Mouse (Mus musculus) forebrain, embryonic 13.5 days (tissue): ENCODE measurements around the gene Kcnh2. TPM values are rescaled to one million over a fixed set of nuclear protein-coding genes. Genes with fewer than 3 reads are reported as not detected.

ENCODE experiments used
- ATAC-seq: fragments of 200-750 bp; cut with Nextera tagmentation; 2 replicates; pipeline ENCODE4 v1.8.0; 2017
- H3K27ac ChIP-seq: fragments of 300-500 bp; sonication (generic); 2 replicates; pipeline ENCODE4 v1.5.1; 2015; ENCODE audit warnings: inconsistent platforms, mild to moderate bottlenecking, moderate library complexity
- H3K27me3 ChIP-seq: fragments of 300-500 bp; sonication (generic); 2 replicates; pipeline ENCODE4 v1.6.1; 2015; ENCODE audit warnings: mild to moderate bottlenecking, inconsistent platforms
- H3K36me3 ChIP-seq: fragments of 300-500 bp; sonication (generic); 2 replicates; pipeline ENCODE4 v1.6.1; 2015; ENCODE audit warnings: mild to moderate bottlenecking, inconsistent platforms; ENCODE audit not compliant: poor library complexity, severe bottlenecking
- H3K4me1 ChIP-seq: fragments of 300-500 bp; sonication (generic); 2 replicates; pipeline ENCODE4 v1.6.1; 2015; ENCODE audit warnings: inconsistent platforms
- H3K4me2 ChIP-seq: fragments of 300-500 bp; sonication (generic); 2 replicates; pipeline ENCODE4 v1.6.1; 2015; ENCODE audit warnings: inconsistent platforms, mild to moderate bottlenecking, moderate library complexity
- H3K4me3 ChIP-seq: fragments of 300-500 bp; sonication (generic); 2 replicates; pipeline ENCODE4 v1.5.1; 2015; ENCODE audit warnings: mild to moderate bottlenecking, inconsistent platforms
- H3K9ac ChIP-seq: fragments of 300-500 bp; sonication (generic); 2 replicates; pipeline ENCODE4 v1.6.1; 2015; ENCODE audit warnings: mild to moderate bottlenecking, inconsistent platforms
- H3K9me3 ChIP-seq: fragments of 300-500 bp; sonication (generic); replicated peaks from 2 replicates; pipeline ENCODE4 v1.6.1; 2016; ENCODE audit warnings: inconsistent platforms
- WGBS: fragments of 180-500 bp; shearing (Covaris S2); methylation state at CpG from one replicate; pipeline ENCODE4 v1.1.7; 2015; 5-methylcytosine and 5-hydroxymethylcytosine counted together
- polyA plus RNA-seq: library from polyadenylated mRNA; unstranded; fragments of >200 nt; fragmentation: Nextera tagmentation; extraction: Ambion mirVana; gene quantifications from 2 replicates; pipeline ENCODE4 v1.2.1, GENCODE M21; 2015

The Kcnh2 gene
- polyA plus RNA-seq, 1 experiment from 2014 or later, result 4.3 TPM

DNA sequence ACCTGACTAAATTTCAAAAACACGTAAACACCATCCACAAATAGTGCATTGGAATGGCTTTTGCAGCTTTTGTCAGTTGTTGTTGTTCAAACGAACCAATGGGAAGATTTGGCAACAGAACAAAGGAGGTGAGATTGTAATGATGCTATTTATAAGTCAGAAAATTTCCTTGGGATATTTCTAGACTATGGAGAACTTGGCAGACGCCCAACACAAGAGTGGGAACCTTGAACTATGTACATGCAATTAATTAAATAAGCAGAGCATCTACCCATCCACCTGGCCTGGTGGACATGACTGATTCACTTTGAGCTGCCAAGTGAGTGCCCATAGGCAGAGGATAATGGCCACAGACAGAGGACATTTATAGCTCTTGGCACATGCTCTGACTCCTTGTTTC is 59.5 kb downstream of the Kcnh2 start:
- no peak overlapping the region for H3K27ac ChIP-seq
- H3K9me3 ChIP-seq, result peaks cover 10% of the 10 kb centered on the region; the same call in 1 of the 2 replicates
- H3K4me1 ChIP-seq, result no peaks in the 10 kb centered on the region
- no peaks in the 10 kb centered on the region for H3K27me3 ChIP-seq
- ATAC-seq, result no peak
- H3K4me2 ChIP-seq, result no peak overlapping the region
- no peaks in the 10 kb centered on the region for H3K36me3 ChIP-seq
- H3K9ac ChIP-seq, result no peak overlapping the region
- no peak overlapping the region for H3K4me3 ChIP-seq
- 68% methylated on average over 3 of the region's 3 CpGs for WGBS

DNA sequence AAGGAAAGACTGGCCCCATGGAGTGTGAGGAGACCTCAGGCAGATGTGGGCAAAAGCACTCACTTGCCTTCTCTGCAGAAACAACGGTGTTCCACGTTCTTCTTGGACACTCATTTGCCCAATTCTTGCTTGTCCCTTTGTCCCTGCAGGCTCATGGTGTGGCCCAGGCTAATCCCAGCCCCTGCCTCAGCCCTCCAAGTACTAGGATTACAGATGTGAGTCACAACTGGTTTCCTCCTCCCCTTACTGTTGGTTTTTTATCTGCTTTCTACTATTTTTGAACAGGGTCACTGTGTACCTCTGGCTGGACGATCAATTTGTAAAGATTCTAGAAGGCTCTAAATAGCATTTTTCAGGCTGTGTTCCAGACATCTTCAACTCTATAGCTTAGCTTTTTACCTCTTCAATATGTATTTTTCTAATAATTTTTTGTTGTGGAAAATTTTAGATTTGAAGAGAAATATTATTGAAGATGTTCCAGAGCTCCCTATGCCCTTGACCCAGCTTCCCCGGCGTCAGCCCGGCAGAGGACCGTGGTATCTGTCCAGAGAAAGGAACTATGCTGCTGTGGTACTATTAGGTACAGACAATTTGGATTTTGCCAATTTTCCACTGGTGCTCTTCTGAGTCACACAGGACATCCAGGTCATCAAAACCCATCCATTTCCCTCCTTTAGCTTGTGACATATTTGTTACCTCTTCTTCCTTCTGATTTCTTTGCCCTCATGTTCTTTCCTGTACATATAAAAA is 65.0 kb downstream of the Kcnh2 start:
- Histone ChIP-seq H3K4me1 (peaks cover 5% of the 10 kb centered on the region; the same call in 1 of the 2 replicates), H3K9ac (no peak overlapping the region), H3K9me3 (no peaks in the 10 kb centered on the region), H3K27me3 (no peaks in the 10 kb centered on the region), H3K27ac (no peak overlapping the region), H3K4me2 (no peak overlapping the region), H3K4me3 (no peak overlapping the region), H3K36me3 (no peaks in the 10 kb centered on the region)
- ATAC-seq, result no peak
- 73% methylated on average over 7 of the region's 7 CpGs for WGBS

DNA sequence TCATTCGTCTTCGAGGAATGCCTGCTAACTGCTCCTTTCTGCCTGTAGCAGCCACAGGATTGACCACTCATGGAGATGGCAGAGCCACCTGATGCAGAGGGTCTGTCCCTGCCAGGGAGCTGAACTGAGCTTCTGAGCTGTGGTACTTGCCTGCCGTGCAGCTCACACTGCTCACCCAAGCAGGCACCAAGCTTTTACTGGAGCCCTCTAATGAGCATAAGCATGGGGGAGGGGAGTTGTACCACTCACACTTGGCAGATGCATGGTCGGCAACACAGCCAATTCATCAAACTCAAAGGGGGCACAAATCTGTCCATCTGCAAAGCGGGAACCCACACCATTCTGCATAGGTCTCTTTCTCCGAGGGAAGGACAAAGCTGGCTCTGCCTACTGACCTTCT is 67.3 kb downstream of the Kcnh2 start:
- peak; percentile 59; the same call in 1 of the 2 replicates for ATAC-seq

DNA sequence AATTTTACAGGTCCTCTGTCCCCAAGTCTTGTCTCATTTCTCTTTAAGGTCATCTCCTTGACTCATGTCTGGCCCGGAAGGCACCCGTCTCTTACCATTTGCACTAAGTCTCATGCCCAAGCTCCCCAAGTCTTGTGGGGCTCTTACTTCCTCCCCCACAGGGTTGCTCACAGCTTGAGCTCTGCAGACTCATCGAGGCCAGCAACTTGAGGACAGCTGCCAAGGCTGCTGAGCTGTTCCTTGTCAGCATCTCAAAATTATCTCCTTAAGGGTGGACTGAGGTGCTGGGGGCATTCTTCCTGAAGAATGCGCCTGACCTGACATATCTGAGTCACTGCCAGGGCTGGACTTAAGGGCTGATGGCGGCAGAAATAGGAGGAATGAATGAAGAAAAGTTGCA is 68.2 kb downstream of the Kcnh2 start:
- peaks cover 15% of the 10 kb centered on the region for H3K4me1 ChIP-seq
- no peaks in the 10 kb centered on the region for H3K27me3 ChIP-seq
- no peak overlapping the region for H3K4me3 ChIP-seq
- WGBS, result 88% methylated on average over 5 of the region's 5 CpGs
- H3K9me3 ChIP-seq, result no peaks in the 10 kb centered on the region
- no peak overlapping the region for H3K4me2 ChIP-seq
- no peak overlapping the region for H3K27ac ChIP-seq
- no peak for ATAC-seq
- H3K9ac ChIP-seq, result no peak overlapping the region
- H3K36me3 ChIP-seq, result no peaks in the 10 kb centered on the region

More for the DNA sequence above, 67.3 kb downstream of the Kcnh2 start:
- Histone ChIP-seq H3K4me1 (peaks cover 15% of the 10 kb centered on the region), H3K4me2 (no peak overlapping the region), H3K27ac (no peak overlapping the region), H3K36me3 (no peaks in the 10 kb centered on the region), H3K27me3 (no peaks in the 10 kb centered on the region), H3K4me3 (no peak overlapping the region), H3K9me3 (no peaks in the 10 kb centered on the region), H3K9ac (no peak overlapping the region)
- 63% methylated on average over 6 of the region's 6 CpGs for WGBS

DNA sequence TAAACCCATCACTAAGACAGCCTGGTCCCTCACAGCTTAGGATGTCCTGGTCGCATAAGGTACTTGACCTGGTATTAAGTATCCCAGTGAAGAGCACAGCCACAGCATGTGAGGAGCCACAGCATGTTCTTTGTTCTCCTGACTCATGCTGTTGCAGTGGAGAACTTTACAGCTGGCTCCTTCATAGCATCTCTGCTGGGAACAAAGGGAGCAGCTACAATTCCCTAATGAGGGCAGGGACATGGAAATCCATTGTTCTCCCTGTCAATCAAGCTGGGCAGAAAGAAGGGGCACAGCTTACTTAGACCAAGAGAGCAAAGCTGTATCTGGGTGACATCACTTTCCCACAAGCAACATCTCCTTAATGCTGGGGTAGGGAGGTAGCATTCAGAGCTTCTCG is 70.9 kb downstream of the Kcnh2 start:
- ATAC-seq, result peak; percentile 51; the same call in 1 of the 2 replicates
- Histone ChIP-seq H3K4me1 (peaks cover 15% of the 10 kb centered on the region), H3K4me2 (no peak overlapping the region), H3K9me3 (no peaks in the 10 kb centered on the region), H3K36me3 (no peaks in the 10 kb centered on the region), H3K27me3 (no peaks in the 10 kb centered on the region), H3K9ac (no peak overlapping the region), H3K27ac (peak overlapping the region; percentile 31), H3K4me3 (no peak overlapping the region)
- WGBS, result 14% methylated on average over 2 of the region's 2 CpGs

DNA sequence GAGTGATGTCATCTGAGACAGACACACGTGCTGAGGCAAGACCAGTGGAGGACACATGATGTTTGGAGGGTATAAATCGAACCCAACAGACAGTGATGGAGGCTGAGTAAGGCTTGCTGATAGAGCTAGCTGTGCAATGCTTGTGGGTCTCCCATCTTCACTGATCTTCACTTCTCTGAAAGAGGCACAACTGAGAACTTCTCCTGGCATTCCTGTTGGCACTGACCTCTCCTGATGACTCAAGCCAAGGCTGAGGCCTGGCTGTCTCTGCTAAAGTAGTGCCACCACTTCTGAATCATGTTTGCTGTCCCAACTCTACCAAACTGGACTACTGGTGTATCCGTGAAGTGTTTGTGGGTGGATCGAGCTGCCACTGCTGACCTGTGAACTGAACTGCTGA is 71.9 kb downstream of the Kcnh2 start:
- WGBS, result 90% methylated on average over 4 of the region's 4 CpGs
- no peak overlapping the region for H3K27ac ChIP-seq

DNA sequence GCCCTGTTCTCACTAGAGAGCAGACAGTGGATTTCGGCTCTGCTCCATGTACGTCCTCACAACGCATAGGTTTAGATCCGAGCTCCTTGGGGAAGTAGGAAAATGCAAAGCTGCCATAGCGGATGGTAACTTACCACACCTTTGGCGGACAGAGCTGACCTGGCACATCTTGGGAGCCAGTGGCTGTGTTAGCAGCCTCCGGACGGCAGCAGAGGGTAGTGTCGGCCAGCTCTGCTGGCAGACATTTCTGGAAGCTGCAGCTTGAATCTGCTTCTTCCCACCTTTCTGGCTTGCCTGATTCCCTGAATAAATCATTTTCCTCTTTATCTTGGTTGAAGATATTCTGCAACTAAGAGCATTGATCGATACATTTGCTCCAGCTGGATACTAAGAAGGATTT is 73.2 kb downstream of the Kcnh2 start:
- 91% methylated on average over 10 of the region's 10 CpGs for WGBS
- H3K36me3 ChIP-seq, result no peaks in the 10 kb centered on the region
- no peaks in the 10 kb centered on the region for H3K9me3 ChIP-seq
- H3K9ac ChIP-seq, result no peak overlapping the region
- H3K27ac ChIP-seq, result no peak overlapping the region
- H3K4me3 ChIP-seq, result no peak overlapping the region
- ATAC-seq, result no peak
- peaks cover 10% of the 10 kb centered on the region for H3K4me1 ChIP-seq
- no peak overlapping the region for H3K4me2 ChIP-seq
- no peaks in the 10 kb centered on the region for H3K27me3 ChIP-seq

More for the DNA sequence above, 71.9 kb downstream of the Kcnh2 start:
- Histone ChIP-seq H3K4me2 (no peak overlapping the region), H3K4me3 (no peak overlapping the region), H3K36me3 (no peaks in the 10 kb centered on the region), H3K9me3 (no peaks in the 10 kb centered on the region), H3K9ac (no peak overlapping the region), H3K27me3 (no peaks in the 10 kb centered on the region), H3K4me1 (peaks cover 15% of the 10 kb centered on the region)
- ATAC-seq, result no peak

DNA sequence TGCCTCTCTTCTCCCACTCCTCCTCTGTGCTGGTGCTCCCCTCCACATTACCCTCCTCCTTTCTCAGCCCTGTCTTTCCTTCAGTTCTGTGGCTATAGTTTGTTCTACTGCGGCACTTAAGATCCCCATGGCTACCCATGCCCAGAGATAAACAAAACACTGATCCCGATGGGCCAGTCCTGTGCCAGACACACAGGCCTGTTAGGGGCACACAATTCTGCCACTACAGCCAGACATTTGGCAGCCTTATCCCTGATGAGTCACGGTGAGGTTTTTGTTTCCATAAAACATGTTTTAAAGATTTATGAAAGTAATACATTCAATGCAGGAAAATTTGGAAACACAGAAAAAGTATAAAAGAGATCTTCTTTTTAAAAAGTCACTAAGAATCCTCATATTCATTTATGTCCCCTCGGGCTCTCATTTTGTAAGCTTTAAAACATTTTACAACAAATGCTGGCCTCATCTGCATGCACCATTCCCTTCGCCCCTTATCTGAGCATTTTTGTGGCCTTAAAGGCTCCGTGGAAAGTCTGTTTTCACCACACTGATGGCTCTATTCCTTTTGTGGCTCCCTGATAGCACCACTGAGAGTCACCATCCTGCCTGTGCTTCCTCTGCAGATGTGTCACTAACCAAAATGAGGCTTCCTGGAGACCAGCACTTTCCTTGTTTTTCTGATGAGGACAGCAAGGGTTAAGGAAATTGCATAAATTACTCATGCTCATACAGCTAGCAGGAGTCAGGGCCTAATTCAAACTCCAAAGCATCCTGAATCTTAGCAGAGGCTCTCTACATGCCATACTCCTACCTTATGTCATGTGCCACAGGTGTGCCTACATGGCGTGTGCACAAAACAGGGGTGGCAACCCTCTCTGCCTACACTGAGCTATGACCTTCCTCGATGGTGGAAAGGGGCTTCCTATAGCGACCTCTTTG is 77.5 kb downstream of the Kcnh2 start:
- ATAC-seq, result no peak
- no peaks in the 10 kb centered on the region for H3K36me3 ChIP-seq
- no peak overlapping the region for H3K9ac ChIP-seq
- no peaks in the 10 kb centered on the region for H3K27me3 ChIP-seq
- H3K4me2 ChIP-seq, result no peak overlapping the region
- H3K4me3 ChIP-seq, result no peak overlapping the region
- H3K27ac ChIP-seq, result no peak overlapping the region
- no peaks in the 10 kb centered on the region for H3K9me3 ChIP-seq
- WGBS, result 76% methylated on average over 9 of the region's 9 CpGs
- no peaks in the 10 kb centered on the region for H3K4me1 ChIP-seq

DNA sequence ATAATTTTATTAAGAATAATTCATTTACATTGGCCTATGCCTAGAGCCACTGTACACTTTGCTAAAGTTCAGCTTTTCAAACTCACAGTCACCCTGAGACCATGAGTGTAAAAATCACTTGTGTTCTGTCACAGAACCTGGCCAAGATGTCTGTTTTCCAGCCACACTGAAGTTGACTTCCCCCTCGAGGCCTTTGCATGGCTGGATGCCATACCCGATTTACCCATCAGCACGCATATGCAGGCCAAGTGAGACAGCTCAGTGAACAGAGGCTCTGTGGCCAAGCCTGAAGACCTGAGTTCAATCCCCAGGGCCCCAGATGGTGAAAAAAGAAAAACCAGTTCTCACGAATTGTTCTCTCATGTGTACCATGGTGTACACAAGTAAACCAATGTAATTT is 80.5 kb downstream of the Kcnh2 start:
- no peaks in the 10 kb centered on the region for H3K27me3 ChIP-seq
- H3K4me2 ChIP-seq, result no peak overlapping the region
- H3K27ac ChIP-seq, result no peak overlapping the region
- no peaks in the 10 kb centered on the region for H3K9me3 ChIP-seq
- no peak overlapping the region for H3K4me3 ChIP-seq
- WGBS, result 73% methylated on average over 4 of the region's 4 CpGs
- peaks cover 3% of the 10 kb centered on the region; the same call in 1 of the 2 replicates for H3K4me1 ChIP-seq
- H3K9ac ChIP-seq, result no peak overlapping the region
- no peak for ATAC-seq
- H3K36me3 ChIP-seq, result no peaks in the 10 kb centered on the region

Other genes starting within 250 kb of the Kcnh2 start
- gene Nupl2, start 186.6 kb downstream of the Kcnh2 start, polyA plus RNA-seq, result 15.2 and 17.0 TPM in 2 replicates
- 5.6 and 5.9 TPM in 2 replicates for gene Nos3, start 13.2 kb upstream of the Kcnh2 start, polyA plus RNA-seq
- gene Atg9b, start 40.5 kb upstream of the Kcnh2 start, polyA plus RNA-seq, result 0.52 and 0.57 TPM in 2 replicates
- gene Abcb8, start 42.1 kb upstream of the Kcnh2 start, polyA plus RNA-seq, result 39.0 and 48.1 TPM in 2 replicates
- 0.24 TPM in 1 of 2 replicates, not detected in the other for gene Asic3, start 61.8 kb upstream of the Kcnh2 start, polyA plus RNA-seq
- gene Cdk5, start 71.9 kb upstream of the Kcnh2 start, polyA plus RNA-seq, result 80.7 and 84.0 TPM in 2 replicates
- gene Slc4a2, start 72.2 kb upstream of the Kcnh2 start, polyA plus RNA-seq, result 19.5 and 23.3 TPM in 2 replicates
- gene Fastk, start 93.7 kb upstream of the Kcnh2 start, polyA plus RNA-seq, result 85.3 and 86.9 TPM in 2 replicates
- 32.5 and 35.4 TPM in 2 replicates for gene Tmub1, start 96.2 kb upstream of the Kcnh2 start, polyA plus RNA-seq
- gene Agap3, start 100.6 kb upstream of the Kcnh2 start, polyA plus RNA-seq, result 38.0 and 39.2 TPM in 2 replicates
- 0.90 and 0.97 TPM in 2 replicates for gene Gbx1, start 175.6 kb upstream of the Kcnh2 start, polyA plus RNA-seq
- 0.06 and 0.15 TPM in 2 replicates for gene Asb10, start 189.4 kb upstream of the Kcnh2 start, polyA plus RNA-seq
- gene 4931409K22Rik, start 205.2 kb upstream of the Kcnh2 start, polyA plus RNA-seq, result 0.62 TPM in 2 replicates
- 117 and 124 TPM in 2 replicates for gene Abcf2, start 225.9 kb upstream of the Kcnh2 start, polyA plus RNA-seq
- gene Chpf2, start 235.1 kb upstream of the Kcnh2 start, polyA plus RNA-seq, result 15.0 and 17.2 TPM in 2 replicates